Mouse (Mus musculus) hindlimb bud, embryonic 11.5 days (tissue): ENCODE data around the gene Cope.

Experiments
- DNase-seq: peaks from one replicate; pipeline ENCODE4 v3.0.0-alpha.2; 2012; ENCODE audit warnings: low read depth, low spot score; ENCODE audit errors: extremely low spot score

The Cope gene

DNA sequence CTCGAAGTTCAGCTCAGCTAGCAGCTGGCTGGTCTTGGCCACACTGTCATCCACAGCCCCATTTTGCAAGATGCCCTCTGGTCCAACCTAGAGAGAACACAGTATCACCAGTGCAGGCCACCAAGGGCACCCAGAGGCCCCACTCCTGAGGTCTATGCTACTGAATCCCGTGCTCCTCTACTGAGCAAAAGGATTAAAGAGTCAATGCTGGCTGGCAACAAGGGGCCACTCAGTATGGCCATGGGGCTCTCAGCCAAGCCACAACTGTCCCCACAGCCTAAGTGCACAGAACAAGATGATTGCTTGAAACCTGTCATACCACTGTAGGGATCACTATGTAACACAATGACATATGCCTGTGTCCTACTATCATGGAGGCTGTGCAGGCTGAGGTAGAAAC, 42.0 kb downstream of the Cope start:
- DNase-seq: no peak

DNA sequence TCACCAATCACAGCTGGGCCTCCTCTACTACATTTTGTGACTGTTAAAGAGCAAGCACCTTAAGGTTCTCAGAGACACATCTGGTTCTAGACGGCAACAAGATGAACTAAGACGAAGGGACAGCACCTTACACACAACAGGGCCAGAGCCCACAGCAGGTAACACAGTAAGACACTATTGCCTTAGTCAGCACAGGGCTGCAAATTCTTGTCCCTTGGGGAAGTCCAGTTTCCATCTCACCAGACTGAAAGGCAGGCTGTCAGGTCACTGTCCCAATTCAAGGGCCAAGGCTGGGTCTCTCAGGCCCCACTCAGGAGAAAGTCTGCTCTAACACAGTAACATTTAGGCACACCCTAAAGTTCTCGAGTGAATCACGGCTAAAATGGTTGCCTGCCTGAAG, 45.1 kb downstream of the Cope start:
- no peak for DNase-seq

DNA sequence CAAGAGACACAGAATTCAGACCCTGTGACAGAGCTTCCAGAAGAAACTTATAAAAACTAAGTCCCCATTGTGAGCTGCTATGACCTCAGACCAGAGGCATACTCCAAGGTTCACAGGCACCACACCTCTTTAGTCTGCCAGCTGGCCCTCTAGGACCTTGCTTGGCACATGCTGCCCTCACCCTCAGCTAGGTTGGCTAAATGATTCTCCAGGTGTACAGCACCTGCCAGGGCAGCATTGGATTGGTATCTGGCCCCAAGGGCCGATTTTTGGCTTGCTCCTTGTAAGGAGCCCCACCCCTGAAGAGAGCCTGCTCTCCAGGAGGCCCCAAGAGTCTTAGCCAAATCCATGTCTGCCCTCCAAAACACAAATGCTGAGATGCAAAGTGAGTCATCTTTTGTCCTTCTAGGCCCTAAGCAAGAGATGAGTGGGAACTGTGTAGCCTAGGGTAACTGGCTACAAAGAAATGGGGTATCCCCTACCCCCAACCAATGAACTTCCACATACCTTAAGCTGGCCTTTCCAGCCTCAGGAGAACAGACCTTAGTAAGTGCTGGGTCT, 45.6 kb downstream of the Cope start:
- DNase-seq: no peak

DNA sequence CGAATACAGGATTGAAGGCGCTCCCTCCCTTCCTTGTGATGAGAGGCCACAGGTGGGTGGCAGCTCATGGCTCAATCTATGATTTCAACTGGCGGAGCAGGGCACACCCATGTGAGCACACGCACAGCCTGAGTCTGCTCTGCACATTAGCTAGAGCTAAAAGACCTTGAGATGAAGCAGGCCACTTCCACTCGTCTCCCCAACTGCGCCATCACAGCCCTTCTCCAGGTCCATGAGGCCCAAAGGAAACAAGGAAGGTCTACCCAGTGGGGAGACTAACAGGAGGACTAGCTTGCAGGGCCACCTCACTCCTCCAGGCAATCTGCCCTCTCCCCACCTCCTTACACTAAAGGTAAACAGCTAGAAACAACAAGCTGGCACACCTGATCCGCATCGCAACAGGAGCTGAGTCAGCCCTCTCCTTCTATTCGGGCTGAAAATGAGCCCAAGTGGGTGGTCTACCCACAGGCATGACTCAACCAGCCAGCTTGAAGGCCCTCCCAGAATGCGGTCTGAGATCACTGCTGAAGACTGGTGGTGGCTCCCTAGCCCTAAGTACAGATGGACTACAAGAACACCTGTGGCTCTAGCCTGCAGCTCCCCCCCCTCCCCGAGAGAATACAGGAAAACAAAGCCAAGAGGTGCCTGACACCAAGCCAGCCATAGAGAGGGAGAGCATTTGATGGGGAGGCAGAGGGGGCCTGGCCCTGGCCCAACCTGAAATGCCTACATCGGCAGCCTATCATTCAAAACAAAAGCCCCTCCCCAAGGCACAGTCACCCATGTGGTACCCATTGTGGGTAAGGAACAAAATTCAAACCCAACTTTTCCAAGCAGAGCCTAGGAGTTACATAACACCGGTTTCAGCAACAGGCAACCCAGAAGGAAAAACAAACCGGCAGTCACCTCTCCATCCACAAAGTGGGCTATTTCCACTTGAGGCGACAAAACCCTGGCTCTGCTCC, 49.0 kb downstream of the Cope start:
- DNase-seq: no peak

DNA sequence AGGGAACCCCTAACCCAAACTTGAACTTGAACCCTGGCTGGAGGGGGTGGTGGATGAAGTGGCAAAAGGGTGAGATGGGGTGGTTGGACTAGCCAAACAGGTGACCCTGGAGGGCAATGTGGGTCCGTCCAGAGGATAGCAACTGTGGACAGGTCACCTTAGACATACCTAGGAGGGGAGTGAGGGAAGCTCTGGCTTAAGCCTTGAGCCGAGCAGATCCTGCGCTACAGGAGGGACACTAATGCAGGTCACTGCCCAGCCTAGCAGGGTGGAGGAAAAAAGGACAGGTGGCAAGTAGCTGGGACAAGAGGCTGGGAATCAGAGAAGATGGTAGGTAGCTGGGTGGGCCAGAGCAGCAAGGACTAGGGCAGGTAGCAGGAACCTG, 49.7 kb downstream of the Cope start:
- no peak for DNase-seq

DNA sequence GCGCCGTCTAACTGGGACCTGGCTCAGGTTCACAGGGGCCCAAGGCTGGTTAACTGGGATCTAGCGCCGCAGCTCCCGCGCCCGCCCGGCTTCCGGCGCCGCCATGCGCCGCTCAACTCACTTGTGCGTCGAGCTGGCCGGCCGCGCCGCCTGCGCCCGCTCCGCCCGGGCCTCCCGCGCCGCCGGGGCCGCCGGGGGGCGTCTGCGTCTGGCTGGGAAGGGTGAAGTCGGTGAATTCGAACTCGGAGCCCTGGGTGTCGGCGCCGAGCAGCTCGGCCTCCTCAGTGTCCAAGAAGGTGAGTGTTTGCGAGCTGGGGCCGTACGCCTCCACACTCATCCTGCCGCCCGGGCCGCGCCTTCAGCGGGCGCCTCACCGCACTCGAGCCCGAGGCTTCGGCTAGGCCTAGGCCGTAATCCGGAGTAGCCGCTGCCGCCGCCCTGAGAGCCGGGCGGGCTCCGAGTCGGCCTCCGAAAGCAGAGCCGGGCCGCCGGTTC, 50.4 kb downstream of the Cope start:
- DNase-seq: no peak

DNA sequence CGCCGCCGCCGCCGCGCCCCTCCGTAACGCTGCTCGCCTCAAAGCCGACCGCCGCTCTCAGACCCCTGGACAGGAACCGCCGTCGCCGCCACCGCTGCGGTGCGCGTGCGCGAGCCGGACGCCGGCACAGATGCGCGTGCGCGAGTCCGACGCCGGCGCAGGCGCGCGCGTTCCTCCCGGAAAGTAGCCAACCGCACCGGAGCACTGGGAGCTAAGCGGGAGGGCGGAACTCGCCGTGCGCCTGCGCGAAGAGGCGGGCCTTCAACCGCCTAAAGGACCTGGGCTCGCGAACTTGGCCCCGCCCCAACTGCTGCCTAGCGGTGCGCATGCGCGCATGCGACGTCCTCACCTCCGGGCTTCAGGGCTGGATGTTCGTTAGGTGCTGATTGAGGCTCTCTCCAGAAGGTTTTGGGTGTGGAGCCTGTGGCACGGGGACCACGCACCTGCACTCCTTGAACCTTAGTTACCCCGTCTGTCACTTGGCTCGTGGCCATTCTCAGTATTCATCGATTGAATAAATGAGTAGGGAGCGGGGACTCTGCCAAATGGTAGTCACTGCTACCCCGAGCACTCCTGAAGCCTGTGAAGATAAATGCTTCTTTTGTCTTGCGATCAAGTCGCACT, 51.0 kb downstream of the Cope start, which contains the start of gene Upf1:
Upf1 (minus strand) TSS at position 85 of the 624 bp plus-strand sequence.
- peak; percentile 93 for DNase-seq

DNA sequence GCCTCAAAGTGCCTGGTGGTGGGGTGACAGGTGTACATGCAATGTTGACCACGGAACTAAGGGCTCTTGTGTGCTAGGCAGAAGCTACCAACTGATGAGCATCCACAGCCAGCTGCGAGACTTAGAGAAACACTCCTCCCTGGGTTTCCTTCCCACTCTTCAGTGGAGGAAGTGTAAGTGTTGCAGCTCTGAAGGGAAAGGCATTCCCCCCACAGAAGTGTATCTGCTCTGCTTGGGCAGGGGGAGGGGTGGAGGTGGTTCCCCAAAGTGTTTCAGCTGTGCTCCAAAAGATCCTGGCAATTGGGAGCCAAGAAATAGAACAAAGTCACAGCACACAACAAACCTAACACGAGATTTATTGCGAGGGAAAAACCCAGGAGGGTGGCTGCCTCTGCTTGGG, 51.7 kb downstream of the Cope start:
- no peak for DNase-seq

DNA sequence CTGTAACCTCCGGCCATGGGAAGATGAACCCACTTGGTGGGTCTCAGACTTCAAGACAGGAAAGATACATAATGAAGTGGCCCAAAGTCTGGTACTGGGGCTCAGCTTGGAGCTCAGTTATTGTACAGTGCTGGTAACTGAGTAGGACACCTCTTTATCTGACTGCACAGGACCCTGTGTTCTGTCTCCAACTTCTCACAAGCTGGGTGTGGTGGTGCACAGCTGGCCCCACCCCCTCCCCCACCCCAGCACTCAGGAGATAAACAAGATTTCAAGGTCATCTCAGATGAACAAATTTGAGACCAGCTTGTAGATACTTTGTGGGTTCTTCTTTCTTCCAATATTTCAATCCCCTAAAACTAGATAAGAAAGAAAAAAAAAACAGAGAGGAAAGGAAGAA, 53.8 kb downstream of the Cope start:
- no peak for DNase-seq

DNA sequence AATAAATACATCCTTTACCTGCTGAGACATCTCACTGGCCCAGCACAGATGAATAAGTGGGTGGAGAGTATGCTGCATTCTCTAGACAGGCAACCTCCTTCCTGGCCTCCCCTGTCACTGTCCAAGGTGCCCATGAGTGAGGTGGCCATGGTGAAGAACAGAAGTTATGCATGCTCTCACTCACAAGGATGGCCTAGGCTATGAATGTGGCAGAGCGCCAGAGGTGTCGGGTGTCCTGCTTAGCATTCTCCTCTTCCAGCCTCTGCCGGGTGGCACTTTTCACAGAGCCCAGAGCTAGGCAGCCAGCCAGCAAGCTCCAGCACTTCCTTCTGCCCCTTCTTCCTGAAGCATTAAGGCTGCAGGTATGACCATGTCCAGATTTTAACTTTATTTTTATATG, 57.1 kb downstream of the Cope start:
- no peak for DNase-seq

DNA sequence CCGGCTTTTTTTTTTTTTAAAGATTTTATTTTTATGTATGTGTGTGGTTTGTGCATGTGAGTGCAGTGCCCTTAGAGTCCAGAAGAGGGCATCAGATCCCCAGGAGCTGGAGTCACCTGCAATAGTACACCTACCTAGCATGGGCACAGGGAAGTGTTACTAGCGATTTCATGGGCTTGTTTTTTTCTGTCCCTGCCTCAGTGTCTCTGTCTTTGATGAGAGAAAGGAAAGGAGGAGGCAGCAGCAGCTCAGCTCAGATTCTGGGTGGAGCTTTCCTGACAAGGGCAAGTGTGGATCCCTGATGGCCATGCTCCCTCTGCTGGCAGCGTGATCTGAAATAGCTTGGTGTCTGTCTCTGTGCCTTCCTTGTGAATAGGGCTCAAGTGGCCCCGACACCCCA, 58.5 kb downstream of the Cope start:
- no peak for DNase-seq

DNA sequence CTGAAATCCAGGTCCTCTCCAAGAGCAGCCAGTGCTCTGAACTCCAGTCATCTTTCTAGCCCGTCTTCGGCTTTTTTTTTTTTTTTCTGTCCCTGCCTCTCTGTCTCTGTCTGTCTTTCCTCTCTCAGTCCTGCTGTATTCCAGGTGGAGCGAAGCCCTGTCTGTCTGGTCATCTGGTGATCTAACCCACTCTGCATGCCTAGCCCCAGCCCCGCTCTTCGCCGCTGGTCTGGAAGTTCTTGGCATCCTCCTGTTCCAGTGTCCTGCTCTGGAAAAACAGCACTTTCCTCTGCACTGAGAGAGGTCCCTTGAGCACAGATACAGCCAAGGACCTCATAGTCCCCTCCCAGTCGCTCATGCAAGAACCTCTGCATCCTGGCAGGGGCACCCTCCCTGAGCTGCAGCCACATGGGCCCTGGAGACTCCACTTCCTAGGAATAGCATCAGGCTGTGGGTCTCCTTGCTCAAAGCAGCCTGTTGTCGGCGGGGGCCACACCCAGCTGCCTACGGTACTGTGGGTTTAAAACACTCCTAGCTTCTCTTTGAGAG, 59.2 kb downstream of the Cope start:
- no peak for DNase-seq
